Mouse (Mus musculus) forebrain, postnatal 0 days (tissue): Measurements from ENCODE around the gene Zmiz2. TPM values are rescaled to one million over a fixed set of nuclear protein-coding genes. Genes with fewer than 3 reads are reported as not detected.
"Not testable (repeated sequence)": the region's sequence is repeated elsewhere in the genome, so short reads cannot be mapped to it uniquely, and the experiment has no call there.

Experiments used
- ATAC-seq: fragments of 200-750 bp; cut with Nextera tagmentation; 2 replicates; pipeline ENCODE4 v1.8.0; 2017; ENCODE audit warnings: mild to moderate bottlenecking, moderate library complexity
- DNase-seq: peaks from one replicate; pipeline ENCODE4 v3.0.0-alpha.2; 2015
- H3K27ac ChIP-seq: fragments of 300-500 bp; sonication (generic); 2 replicates; pipeline ENCODE4 v1.5.1; 2014; ENCODE audit warnings: low read depth, mild to moderate bottlenecking, antibody characterized with exemption, low read length, moderate library complexity, mixed read lengths
- H3K27me3 ChIP-seq: fragments of 300-500 bp; sonication (generic); 2 replicates; pipeline ENCODE4 v1.6.1; 2014; ENCODE audit warnings: mild to moderate bottlenecking, low read length, mixed read lengths; ENCODE audit not compliant: insufficient read depth
- H3K36me3 ChIP-seq: fragments of 300-500 bp; sonication (generic); 2 replicates; pipeline ENCODE4 v1.6.1; 2014; ENCODE audit warnings: mild to moderate bottlenecking, moderate library complexity; ENCODE audit not compliant: insufficient read depth
- H3K4me1 ChIP-seq: fragments of 300-500 bp; sonication (generic); 2 replicates; pipeline ENCODE4 v1.6.1; 2014; ENCODE audit warnings: antibody characterized with exemption; ENCODE audit not compliant: insufficient read depth
- H3K4me2 ChIP-seq: fragments of 300-500 bp; sonication (generic); 2 replicates; pipeline ENCODE4 v1.6.1; 2014; ENCODE audit warnings: low read depth, mild to moderate bottlenecking, moderate library complexity
- H3K4me3 ChIP-seq: fragments of 300-500 bp; sonication (generic); 2 replicates; pipeline ENCODE4 v1.5.1; 2014; ENCODE audit warnings: low read depth, low read length, mixed read lengths
- H3K9ac ChIP-seq: fragments of 300-500 bp; sonication (generic); 2 replicates; pipeline ENCODE4 v1.6.1; 2014; ENCODE audit warnings: mild to moderate bottlenecking
- H3K9me3 ChIP-seq: fragments of 300-500 bp; sonication (generic); 2 replicates; pipeline ENCODE4 v1.6.1; 2016; ENCODE audit warnings: low read length
- CTCF ChIP-seq: sonication (generic); IDR thresholded peaks from 2 replicates; pipeline ENCODE4 v1.5.1; 2016; ENCODE audit warnings: antibody characterized with exemption, control low read depth, low read depth
- WGBS: fragments of 180-500 bp; shearing (Covaris S2); extraction: QIAGEN DNeasy Blood & Tissue Kit; methylation state at CpG from one replicate; pipeline ENCODE4 v1.1.7; 2014; 5-methylcytosine and 5-hydroxymethylcytosine counted together
- polyA plus RNA-seq: library from polyadenylated mRNA; unstranded; fragments of >200 nt; fragmentation: Nextera tagmentation; extraction: Ambion mirVana; gene quantifications from 2 replicates; pipeline ENCODE4 v1.2.1, GENCODE M21; 2015
- total RNA-seq: library from RNA; depleted of rRNA; stranded (reverse); fragments of >200 nt; gene quantifications from 2 replicates; pipeline ENCODE4 v1.2.3, GENCODE M21; 2014

Zmiz2 gene
- total and polyA plus RNA-seq, 2 experiments from 2014 or later: 43.8 to 129 TPM

DNA sequence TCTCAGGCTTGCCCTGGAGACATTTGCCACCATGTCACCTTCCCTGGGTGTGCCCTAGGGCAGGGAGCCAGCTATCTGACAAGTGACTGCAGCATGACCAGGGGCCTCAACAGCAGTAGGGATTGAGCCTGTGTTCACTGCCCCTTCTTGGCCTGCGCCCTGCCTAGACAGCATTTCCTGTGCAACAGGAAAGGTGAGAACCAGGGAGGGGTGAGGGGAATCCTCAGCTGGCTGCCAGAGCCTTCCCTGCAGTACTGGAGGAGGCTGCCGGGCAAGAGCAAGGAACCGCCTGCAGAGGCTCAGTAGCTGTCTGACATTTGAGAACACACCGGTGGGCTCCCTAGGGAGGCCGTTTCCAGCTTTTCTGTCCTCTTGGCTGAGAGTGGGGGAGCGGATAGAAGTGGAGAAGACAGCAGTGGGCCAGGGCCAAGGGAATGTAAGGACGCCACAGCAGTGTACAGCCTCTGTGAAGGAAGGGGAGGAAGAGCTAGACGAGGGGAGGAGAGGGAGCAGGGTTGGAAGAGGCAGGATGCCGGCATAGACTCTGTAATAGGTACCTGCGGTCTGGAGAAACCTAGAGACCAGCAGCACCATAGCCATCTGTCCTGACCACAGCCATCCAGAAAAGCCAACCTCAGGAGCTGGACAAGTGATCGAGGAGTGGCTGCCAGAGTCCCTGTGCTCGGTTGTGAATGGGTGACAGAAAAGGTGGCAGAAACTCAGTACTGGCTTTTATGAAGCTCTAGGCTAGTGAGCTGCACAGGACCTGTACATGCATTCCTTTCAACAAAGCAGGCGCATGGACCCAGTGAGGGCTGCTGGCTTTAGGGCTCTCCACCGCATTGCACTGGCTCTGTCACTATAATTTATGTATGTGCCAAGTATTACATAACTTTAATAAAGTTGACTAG, 17.6 kb downstream of the Zmiz2 start:
- Histone ChIP-seq H3K4me2 (no peak overlapping the region), H3K4me3 (no peak overlapping the region), H3K27ac (peak overlapping the region; percentile 52), H3K27me3 (no peaks in the 10 kb centered on the region), H3K4me1 (no peaks in the 10 kb centered on the region), H3K9ac (no peak overlapping the region), H3K36me3 (peaks cover 45% of the 10 kb centered on the region), H3K9me3 (no peaks in the 10 kb centered on the region)
- no peak for TF ChIP-seq CTCF
- WGBS: 56% methylated on average over 14 of the region's 14 CpGs
- peak; percentile 29; the same call in 1 of the 2 replicates for ATAC-seq
- DNase-seq: peak; percentile 41

DNA sequence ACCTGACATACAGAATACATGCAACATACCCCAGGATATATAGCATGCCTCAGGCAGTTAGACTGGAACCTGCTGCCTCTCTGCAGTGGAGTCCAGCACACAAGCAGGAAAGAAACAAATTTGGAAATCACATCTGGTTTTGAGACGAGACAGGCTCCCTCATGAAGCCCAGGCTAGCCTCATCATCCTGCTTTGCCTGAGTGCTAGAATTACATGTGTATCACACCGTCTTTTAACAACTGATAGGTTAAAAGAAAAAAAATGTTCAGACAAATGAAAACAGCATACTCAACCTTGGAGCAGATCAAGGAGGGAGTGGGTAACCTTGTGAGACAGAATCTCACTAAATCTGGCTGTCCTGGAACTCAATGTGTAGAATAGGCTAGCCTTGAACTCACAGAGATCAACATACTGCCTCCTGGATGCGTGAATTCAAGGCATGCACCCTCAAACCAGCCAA, 18.3 kb downstream of the Zmiz2 start:
- Histone ChIP-seq H3K9me3 (no peaks in the 10 kb centered on the region), H3K4me3 (no peak overlapping the region), H3K27me3 (no peaks in the 10 kb centered on the region), H3K27ac (no peak overlapping the region), H3K4me2 (no peak overlapping the region), H3K4me1 (no peaks in the 10 kb centered on the region), H3K9ac (no peak overlapping the region), H3K36me3 (peaks cover 39% of the 10 kb centered on the region)
- 87% methylated on average over 3 of the region's 3 CpGs for WGBS
- no peak for ATAC-seq
- no peak for DNase-seq
- no peak for TF ChIP-seq CTCF

DNA sequence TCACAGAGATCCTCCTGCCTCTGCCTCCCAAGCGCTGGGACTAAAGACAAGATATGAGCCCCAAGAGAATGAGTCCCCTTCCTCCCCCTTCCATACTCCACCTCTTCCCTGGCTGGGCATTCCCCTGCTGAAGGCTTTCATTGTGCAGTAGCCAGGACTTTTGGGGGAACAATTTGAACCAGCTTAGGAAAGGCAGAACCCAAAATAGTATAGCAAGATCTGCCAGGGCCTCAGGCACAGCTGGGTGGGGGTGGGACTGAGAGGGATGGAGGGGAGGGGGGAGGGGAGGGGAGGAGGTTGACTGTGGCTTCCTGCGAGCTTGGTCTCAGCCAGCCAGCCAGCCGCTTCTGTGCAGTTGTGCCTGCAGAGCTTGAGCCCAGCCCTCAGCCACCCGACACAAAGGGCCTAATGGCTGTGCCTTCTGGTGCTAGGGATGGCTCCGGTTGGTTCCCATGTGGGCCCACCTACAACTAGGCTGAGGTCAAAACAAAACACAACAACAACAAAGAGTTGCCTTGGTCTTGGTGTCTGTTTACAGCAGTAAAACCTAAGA, 21.3 kb downstream of the Zmiz2 start:
- 40% methylated on average over 5 of the region's 5 CpGs for WGBS
- 0 out of 2 replicates have a peak, but pooled peaks have one; percentile 3 for ATAC-seq
- no peak overlapping the region for H3K4me3 ChIP-seq
- no peaks in the 10 kb centered on the region for H3K27me3 ChIP-seq
- no peak overlapping the region for H3K27ac ChIP-seq
- no peaks in the 10 kb centered on the region for H3K9me3 ChIP-seq
- H3K4me1 ChIP-seq: 0 out of 2 replicates have a peak, but pooled peaks cover 7% of the 10 kb centered on the region
- TF ChIP-seq CTCF: no peak
- H3K9ac ChIP-seq: no peak overlapping the region
- peaks cover 9% of the 10 kb centered on the region for H3K36me3 ChIP-seq
- DNase-seq: no peak
- H3K4me2 ChIP-seq: no peak overlapping the region

DNA sequence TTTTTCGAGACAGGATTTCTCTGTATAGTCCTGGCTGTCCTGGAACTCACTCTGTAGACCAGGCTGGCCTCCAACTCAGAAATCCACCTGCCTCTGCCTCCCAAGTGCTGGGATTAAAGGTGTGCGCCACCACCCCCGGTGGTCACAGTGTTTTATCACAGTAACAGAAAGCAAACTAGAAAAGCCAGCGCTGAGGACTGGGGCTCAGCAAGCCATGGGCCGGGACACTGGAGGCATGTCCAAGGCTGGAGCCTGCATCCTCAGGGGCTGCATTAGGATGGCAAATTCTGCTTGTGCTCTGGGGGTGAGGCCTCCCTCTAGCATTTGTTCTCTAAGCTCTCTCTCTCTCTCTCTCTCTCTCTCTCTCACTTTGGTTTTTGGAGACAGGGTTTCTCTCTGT, 21.9 kb downstream of the Zmiz2 start:
- not testable (repeated sequence) for H3K4me3 ChIP-seq, ATAC-seq, H3K36me3 ChIP-seq, DNase-seq, H3K4me1 ChIP-seq, H3K9me3 ChIP-seq, H3K4me2 ChIP-seq, H3K9ac ChIP-seq, H3K27ac ChIP-seq, H3K27me3 ChIP-seq
- 90% methylated on average over 5 of the region's 5 CpGs for WGBS

DNA sequence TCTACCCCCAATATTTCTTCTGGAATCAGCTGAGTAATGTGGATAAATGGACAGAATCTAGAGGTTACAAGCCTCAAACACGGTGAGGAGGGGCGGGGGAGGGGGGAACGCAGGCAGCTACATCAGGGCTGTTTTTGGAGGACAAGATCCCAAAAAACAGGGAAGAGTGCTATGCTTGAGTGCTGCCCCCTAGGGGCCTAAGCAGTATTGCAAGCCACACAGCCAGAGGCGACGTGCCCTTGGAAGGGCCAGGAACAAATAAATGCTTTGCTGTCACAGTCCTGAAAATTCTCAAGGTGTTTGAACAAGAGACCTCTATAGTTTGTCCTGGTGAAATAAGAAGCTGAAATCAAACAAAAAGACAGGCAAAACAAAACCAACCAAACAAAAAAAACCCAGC, 22.8 kb downstream of the Zmiz2 start:
- peak; percentile 85 for TF ChIP-seq CTCF
- Histone ChIP-seq H3K4me3 (no peak overlapping the region), H3K27me3 (no peaks in the 10 kb centered on the region), H3K4me2 (no peak overlapping the region), H3K9ac (no peak overlapping the region), H3K9me3 (no peaks in the 10 kb centered on the region), H3K27ac (no peak overlapping the region), H3K4me1 (0 out of 2 replicates have a peak, but pooled peaks cover 7% of the 10 kb centered on the region), H3K36me3 (no peaks in the 10 kb centered on the region)
- DNase-seq (peak; percentile 80), ATAC-seq (no peak)
- 3% methylated on average over 5 of the region's 5 CpGs for WGBS

DNA sequence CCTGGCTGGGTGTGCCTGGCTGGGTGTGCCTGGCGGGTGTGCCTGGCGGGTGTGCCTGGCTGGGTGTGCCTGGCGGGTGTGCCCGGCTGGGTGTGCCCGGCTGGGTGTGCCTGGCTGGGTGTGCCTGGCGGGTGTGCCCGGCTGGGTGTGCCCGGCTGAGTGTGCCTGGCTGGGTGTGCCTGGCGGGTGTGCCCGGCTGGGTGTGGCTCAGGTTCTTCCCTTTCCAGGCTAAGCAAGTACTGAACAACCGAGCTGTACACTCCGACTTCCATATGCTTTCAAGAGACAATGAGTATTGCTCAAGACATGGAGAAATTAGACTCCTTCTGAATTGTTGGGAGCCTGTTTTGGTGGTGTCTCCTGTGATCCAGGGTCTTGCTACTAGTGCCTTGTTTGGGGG, 24.4 kb downstream of the Zmiz2 start:
- no peak for TF ChIP-seq CTCF
- no peak for DNase-seq
- no peak overlapping the region for H3K4me3 ChIP-seq
- H3K27ac ChIP-seq: no peak overlapping the region
- WGBS: 96% methylated on average over 10 of the region's 12 CpGs
- no peak overlapping the region for H3K9ac ChIP-seq
- no peaks in the 10 kb centered on the region for H3K27me3 ChIP-seq
- ATAC-seq: no peak
- no peaks in the 10 kb centered on the region for H3K9me3 ChIP-seq
- 0 out of 2 replicates have a peak, but pooled peaks cover 14% of the 10 kb centered on the region for H3K4me1 ChIP-seq
- 0 out of 2 replicates have a peak, but pooled peaks cover under 1% of the 10 kb centered on the region for H3K36me3 ChIP-seq
- no peak overlapping the region for H3K4me2 ChIP-seq
